Mouse (Mus musculus) c-Kit-positive CD71-positive TER-119-positive erythroid progenitor cells, embryonic 14.5 days (primary cell): ENCODE measurements around the gene Gm28168.
"Not testable (repeated sequence)": the region's sequence is repeated elsewhere in the genome, so short reads cannot be mapped to it uniquely, and the experiment has no call there.

ENCODE experiments used
- DNase-seq: peaks from one replicate; pipeline ENCODE4 v3.0.0-alpha.2; 2013; ENCODE audit warnings: low spot score

Gene Gm28168

DNA sequence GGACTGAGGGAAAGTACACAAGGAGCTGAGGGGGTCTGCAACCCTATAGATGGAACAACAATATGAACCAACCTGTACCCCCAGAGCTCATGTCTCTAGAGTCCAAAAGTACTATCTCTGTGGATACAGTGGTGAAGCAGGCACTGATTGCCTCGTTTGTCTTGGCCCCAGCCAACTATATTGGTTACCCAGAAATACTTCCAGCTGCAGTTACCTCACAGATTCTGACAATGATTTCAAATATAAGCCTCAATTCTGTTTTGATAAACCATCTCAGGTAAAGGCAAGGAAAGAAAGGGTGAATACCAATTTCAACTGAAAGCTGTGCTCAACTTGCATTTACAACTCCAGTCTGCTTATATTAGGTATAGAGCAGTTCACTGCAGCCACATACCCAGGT lies at the start of gene Gm28168:
Gene Gm28168, plus strand, starts transcription at position 301 of the 400 bp plus-strand sequence.
- not testable (repeated sequence) for DNase-seq

DNA sequence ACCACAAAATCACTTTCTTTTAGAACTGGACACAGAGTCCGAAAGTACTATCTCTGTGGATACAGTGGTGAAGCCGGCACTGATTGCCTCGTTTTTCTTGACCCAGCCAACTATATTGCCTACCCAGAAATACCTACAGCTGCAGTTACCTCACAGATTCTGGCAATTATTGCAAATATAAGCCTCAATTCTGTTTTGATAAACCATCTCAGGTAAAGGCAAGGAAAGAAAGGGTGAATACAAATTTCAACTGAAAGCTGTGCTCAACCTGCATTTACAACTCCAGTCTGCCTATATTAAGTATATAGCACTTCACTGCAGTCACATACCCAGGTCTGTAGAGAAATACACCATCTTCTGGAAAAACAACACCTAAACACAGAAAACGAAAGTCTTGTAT lies 37.8 kb downstream of the Gm28168 start, which contains the start of gene Gm7145:
Gene Gm7145, plus strand, starts transcription at position 301 of the 400 bp plus-strand sequence.
- no peak for DNase-seq
